Mouse (Mus musculus) liver (tissue): ENCODE measurements at regions not wholly inside any gene's neighbourhood (a gene's known extent, or its start where the extent isn't known, plus 50 kb on each side); places are given as distances from the start of the nearest gene placed in this dataset.

ENCODE experiments used
- DNase-seq: peaks from one replicate; pipeline ENCODE4 v3.0.0-alpha.2; 2020; ENCODE audit warnings: mixed read lengths

DNA sequence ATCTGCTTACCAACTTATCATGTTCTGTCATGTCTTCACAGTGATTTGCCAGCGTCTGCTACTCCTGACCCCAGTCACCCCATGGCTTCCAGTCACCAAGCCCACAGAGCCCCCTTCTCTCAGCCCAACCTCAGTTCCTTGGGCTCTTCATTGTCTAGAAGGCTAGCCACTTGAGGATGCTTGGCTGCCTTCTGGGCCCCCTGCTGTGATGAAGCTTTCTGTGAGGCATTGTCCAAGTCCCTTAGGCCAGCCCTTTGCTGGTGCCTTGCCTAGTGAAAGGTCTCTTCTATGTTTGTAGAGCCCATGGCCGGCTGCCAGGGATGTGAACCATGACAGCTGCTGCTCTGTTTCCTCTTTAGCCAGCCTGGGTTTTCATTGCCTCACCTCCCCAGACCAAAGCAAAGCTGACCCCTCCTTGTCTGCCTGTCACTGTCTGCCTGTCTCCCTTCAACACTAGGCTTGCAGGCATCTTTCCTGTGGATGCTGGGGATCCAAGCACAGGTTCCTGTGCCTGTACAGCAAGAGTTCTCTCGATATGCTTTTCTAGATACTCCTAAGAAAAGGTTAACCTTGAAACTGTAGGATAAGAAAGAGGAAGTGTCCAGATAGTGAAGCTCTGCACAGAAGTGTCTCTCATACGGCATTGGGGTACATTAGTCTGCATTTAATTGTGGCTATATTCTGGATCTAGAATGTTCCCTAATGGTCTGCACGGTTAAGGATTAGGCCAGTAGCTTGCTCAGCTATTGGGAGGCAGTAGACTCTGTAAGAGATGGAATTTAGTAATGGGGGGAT is 149.5 kb downstream of the Qrsl1 start:
- DNase-seq, result peak; percentile 52

DNA sequence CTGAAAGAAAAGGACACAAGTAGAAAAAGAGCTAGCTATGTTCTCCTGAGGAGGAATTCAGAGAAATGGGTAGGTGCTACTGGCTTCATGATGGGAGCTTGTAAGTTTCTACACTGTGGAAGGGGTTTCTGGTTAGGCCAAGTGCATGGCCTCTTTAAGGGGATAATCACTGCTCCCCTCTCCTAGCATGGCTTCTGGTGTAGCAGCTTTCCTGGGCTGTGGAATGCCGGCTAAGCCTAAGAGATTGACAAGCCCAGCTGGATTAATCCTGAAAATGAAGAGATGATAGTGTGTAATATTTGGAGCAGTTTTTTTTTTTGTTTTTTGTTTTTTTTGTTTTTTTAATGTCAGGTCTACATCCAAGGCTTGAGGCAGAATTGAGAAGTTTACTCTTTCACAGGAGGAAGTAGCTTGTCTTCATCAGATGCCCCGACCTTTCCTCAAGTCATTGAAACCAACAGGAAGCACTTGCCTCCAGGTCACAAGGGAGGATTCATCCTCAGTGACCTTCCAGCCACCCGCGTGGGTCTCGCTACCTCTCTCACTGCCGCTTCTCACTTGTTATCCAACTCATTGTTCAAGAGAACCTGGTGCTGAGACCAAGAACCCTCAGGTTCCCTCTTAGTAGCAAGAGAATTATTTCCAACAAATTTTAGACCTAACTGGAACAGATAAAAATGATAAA is 144.5 kb downstream of the Qrsl1 start:
- DNase-seq, result no peak

DNA sequence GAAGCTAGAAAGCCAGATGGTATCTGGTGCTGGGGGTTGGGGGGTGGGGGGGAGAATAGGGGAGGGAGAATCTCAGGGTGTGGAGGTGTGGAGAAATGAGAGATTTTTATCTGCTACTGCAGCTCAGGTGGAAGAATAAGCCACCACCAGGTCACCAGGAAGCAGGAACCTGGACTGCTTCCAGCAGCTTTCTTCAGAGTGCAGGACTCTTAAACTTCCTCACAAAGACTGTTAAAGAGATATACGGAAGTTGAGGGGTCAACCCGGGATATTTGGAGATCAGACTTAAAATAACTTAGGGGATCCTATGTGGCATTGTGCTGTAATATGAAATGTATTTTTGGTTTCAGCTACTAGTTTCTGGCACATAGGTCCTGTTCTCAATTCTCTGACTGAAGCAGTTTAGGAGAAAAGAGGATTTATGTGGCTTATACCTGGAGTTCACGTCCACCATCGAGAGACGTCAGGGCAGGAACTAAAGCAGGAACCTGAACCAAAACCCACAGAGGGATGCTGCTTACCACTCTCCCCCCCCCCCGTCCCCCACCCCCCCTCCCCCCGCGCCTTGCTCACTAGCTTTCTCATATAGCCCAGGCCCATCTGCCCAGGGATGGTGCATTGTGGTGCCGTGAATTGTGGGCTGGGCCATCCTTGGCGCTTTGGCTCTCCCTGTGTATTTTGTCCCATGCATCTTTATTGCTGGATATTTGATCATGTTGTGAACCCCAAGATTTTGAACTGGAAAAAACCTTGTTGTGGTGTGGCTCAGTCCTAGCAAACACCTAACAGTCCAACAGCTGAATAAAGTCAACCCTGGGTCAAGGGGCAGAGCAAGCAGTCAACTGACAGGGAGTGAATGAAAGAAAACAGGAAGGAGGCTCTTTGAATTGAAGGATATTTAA is 143.2 kb downstream of the Qrsl1 start:
- no peak for DNase-seq

DNA sequence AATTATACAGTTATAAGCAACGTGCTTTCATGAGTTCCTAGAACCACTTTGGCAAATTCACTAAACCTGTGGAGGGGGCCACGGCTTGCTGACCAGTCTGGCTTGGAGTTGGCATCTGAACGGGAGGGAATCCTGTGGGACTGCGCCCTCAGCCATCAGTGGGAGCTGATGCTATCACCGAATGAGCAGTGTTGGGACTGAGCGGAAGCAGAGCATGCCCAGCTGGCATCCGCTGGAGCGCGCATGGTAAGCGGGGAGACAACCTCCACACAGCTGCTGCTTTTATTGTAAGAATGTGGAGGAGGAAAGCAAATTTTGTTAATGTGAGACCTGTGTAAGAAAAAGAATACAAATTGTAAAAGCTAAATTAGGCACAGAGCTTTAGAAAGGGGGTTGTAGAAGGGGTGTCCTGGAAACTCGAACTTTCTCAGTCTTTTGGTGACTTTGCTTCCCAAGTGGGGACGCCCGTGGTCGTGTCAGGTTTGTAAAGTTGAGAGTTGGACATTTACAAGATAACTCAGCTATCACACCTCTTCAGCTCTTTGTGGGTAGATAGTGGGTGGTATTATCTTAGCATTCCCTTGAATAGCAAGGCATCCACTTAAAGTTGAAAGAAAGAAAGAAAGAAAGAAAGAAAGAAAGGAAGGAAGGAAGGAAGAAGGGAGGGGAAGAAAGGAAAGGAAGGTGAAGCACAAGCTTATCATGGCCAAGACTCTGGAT is 142.2 kb downstream of the Qrsl1 start:
- no peak for DNase-seq

DNA sequence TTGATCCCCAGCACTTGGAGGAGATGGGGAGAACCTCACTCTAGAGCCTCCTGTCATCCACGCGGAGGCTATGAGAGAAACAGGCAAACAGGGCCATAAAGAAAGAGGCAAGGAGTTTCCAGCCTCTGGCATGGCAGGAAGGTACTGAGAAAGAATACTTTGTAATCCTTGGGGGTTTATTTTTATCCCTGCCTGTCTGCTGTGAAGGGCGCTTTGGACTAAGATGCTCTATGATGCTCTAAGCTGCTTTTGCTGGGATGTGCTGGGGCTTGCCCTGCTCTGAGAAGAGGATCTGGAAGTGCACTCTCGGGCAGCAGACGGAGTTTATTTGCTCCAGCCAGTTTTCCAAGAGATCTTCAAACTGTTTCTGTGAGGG is 141.7 kb downstream of the Qrsl1 start:
- DNase-seq, result no peak

DNA sequence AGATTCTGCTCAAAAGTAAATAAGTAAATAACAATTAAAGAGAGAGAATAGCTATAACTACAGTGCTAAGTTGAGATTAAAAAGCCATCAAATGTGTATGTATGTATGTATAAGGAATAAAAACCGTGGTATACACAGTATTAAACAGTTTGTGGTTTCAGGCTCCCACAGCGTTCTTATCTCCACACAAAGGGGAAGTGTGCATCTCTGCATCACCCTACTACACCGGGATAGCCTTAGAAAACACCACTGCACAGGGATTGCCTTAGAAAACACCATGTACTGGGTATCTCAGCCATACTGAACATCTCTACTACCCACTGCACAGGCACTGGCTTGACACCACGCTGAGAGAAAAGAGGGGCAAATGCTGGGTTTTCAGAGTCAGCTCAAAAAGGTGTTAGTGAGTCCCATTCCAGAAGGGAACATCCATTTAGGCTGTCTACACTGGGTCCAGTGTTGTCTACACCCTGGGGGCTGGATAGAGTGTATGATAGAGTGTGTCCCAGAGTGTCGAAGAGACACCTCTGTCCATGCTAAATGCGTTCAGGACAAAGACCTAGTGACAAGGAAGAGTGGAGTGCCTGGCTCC is 139.5 kb downstream of the Qrsl1 start:
- DNase-seq, result no peak

DNA sequence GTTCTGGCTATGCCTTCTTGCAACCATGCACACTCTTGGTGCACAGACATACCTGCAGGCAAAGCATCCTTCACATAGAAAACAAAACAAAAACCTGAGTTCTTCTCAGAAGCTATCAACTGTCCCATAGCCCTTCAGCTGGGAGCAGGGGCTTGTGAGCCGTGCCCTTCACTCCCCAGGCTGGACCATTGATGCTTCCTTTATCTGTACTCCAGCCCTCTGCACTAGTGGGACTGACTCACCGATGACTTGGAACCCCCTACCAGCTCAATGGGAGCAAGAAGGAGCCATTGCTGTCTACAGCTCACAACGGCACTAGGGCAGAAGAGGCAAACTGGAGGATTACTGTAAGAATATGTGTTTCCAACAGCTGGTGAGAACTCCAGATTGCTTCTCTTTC is 137.0 kb downstream of the Qrsl1 start:
- no peak for DNase-seq

DNA sequence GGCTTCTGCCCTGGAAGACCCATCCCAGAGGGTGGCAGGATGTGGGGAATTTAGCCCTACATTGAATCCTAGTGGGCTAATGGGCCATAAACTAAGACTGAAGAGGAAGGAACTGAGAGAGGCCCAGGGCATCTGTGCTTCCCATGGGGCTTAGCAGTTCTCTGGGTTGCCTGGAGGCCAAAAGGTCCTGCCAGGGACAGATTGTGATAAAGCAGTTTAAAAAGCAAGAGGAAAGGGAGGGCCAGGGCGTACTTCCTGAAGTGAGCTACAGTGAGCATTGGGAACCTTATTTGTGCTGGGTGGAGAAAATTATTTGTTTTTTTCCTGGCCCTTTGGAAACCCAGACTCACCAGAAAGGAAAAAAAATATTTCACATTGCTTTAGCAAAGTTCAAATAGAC is 136.3 kb downstream of the Qrsl1 start:
- DNase-seq, result peak; percentile 77

DNA sequence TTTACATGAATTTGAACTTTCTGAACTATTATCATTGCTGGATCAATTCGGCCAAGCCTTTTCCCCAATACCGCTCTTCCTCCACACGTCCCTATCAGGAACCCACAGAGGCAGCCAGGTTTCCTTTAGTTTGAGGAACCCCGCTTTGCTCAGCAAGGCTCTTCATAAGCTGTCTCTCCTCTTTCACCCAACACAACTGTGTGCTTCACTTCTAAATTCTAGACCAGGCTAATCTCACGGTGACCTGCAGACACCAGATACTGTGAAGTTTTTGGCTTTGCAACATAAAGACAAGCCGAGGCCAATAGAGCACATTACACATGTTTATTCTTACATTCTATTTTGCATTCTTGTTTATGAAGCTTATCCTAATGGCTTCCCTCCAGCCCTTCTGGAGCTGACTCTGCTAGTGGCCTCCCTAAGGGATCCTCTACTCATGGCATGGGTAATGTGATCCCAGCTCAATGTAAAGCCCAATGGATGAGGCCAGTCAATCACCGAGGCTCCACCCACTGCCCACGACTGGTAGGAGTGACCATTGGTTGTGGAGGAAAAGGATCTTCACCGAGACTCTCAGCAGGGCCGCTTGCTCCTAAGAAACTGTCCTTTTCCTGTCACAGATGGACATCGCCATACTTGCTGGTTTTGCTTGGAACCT is 135.6 kb downstream of the Qrsl1 start:
- peak; percentile 65 for DNase-seq

DNA sequence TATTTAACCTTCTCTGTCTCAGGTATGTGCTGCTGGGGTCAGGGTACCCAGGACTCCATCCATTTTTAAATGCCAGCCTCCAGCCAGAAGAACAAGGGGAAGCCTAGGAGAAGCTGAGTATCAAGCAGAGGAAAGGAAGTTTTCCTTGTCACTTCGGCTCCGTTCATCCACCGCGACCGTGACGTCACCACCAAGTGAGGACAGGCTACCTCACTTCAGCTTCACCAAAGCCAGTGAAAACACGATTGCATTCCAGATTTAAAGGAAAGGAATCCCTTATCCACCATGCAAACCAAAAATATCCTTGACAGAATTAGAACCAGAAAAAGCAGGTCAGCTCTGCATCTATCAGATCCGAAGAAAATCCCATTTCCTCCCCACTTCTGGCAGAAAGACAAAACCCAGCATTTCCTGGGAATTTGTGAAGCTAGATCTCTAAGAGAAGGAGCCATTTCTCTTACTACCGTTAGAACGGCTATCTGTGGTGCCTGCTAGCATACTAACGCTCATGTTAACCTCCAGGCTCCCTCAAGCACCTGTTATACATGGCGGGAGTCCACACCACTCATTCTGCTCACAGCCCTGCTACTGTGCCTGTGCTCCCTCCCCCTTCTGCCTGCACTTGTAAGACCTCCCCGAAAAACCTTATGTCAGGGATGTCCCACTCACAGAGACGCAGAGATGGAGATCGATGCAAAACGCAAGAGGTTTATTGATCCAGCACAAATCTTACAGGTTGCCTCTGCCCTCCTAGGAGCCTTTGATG is 133.4 kb downstream of the Qrsl1 start:
- DNase-seq, result no peak

DNA sequence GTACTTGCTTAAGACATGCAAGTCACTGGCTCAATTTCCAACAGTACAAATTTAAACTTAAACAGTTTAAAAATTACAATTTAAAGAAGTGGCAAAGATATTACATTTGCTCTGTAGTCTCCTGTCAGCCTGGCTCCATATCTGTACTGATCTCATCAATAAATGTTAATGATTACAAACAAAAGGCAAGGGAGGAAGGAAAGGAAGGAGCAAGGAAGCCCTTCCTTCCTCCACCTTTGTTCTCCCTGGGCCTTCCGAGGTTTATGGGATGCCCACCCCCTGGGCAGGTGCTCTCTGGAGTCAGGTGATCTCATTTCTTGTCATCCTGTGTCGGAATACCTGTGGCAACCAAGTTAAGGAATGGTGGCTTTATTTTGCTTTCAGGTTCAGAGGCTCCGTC is 132.5 kb downstream of the Qrsl1 start:
- no peak for DNase-seq

DNA sequence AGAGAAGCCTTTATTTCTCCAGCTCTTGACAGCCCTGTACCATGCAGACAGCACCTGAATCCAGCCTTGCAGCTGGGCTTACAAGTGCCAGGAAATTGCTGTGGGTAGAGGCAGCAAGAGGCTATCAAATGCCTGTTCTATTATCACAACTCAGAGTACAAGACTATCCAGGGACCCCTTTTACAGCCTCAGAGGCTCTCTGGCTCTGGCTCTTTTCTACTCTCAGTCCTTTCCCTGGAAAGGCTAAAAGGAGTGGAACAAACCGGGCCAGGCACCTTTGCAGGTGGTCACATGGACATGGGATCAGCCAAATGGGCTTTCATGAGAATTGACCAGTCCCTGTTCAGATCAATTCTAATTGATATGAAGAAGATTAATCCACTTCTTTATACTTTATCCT is 125.7 kb downstream of the Qrsl1 start:
- no peak for DNase-seq

DNA sequence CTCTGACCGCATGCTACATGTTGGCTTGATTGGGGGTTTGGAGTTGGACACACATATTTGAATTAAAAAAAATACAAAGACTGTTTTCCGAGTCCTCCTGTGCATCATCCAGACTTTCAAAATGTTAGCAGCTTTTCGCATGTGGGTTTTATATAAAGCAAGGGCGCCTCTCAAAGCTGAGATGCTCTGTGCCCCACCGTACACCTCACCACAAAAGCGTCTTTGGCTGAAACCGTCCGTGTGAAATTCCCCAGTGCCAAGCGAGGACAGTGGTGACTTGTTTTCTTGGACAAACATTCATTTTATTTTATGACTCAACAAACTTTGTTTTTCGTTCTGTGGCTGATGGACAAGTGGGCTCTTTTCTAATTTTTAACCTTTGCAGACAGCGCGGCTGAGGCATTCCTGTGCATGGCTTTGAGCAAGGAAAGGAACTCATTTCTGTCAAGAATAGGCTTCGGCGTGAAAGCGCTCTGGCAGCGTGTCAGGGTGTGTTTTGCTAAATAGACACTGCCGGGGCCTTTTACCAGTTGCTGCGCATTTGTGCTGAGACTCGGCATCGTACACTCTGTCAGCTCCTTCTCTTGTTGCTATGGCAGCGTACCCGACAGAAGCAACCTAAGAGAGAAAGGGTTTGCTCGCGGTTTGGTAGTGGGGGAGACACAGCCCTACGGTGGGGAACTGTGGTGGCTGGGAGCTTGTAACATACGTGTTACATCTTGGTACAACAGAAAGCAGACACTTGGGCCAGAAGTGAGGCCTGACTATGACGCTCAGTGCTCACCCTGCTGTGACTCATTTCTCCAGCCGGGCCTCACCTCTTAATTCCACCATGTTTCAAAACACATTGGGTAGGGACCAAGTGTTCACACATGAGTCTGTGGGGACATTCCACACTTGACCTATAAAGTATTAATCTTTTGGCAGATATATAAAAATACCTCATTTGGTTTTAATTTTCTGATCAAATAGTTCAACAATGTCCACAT is 123.6 kb downstream of the Qrsl1 start:
- no peak for DNase-seq

DNA sequence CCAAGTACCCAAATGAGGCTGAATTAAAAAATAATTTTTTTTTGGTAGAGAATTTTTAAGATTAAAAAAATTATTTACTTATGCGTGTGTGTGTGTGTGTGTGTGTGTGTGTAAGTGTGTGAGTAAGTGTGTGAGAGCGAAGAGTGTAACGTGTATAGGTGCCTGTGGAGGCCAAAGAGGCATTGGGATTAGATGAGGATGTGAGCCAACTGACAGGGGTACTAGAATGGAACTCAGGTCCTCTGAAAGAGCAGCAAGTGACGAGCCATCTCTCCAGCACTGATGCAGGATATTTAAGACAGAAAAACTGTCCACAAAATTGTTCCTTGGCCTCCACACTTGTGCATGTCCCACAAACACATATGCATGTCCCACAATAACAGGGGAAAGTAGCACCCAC is 121.0 kb downstream of the Qrsl1 start:
- DNase-seq, result no peak

DNA sequence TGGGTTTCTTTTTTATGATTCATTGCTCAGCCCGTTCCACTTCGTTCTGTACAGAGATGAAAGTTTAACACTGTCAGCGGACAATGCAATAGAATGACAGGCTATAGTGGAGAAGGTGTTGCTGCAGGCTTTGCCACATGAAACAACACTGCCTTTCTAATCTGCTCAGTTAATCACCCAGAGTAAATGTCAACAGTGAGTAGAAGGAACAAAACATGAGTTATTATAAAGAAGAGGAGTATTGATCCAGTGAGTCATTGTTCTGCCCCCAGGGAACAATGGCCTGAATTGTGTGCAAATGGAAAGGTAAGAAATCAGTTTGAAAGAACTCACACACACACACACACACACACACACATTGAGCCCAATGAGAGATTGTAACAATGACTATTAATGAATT is 118.2 kb downstream of the Qrsl1 start:
- DNase-seq, result no peak

DNA sequence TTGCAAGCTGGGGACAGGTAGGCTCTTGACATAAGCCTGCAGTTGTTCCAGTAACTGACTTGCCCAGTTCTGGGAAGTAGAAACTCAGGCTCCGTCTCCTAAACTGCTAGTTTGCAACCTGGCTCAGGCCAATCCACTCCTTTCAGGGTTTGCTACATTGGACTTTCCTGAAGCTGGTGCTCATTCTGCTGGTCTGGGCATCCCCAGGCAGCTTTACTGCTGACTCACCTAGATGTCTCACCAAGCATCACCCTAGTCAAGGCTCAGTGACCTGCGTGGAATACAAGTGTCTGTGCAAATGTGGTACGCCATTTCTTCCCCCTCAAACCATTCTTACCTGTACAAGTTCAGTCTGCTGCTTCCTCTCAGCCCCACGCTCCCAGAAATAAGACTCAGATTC is 110.8 kb downstream of the Qrsl1 start:
- peak; percentile 72 for DNase-seq

DNA sequence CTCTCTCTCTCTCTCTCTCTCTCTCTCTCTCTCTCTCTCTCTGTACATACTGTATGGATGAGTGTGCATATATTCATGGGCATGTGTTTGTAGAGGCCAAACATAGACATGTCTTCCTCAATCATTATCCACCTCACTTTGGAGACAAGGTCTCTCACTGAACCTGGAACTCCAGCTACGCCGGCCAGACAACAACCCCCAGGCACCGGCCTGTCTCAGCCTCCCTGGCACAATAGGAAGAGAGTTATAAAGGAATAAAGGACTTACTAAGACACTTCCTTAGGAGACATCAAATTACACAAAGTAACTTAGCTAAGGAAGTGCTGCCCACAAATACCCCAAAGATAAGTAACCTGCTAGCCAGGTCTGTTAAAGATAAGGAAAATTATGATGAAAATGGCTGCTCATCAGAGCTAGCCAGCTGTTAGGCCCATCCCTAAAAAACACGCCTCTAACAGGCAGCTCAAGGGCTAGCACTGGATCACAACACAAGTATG is 110.0 kb downstream of the Qrsl1 start:
- peak; percentile 72 for DNase-seq

DNA sequence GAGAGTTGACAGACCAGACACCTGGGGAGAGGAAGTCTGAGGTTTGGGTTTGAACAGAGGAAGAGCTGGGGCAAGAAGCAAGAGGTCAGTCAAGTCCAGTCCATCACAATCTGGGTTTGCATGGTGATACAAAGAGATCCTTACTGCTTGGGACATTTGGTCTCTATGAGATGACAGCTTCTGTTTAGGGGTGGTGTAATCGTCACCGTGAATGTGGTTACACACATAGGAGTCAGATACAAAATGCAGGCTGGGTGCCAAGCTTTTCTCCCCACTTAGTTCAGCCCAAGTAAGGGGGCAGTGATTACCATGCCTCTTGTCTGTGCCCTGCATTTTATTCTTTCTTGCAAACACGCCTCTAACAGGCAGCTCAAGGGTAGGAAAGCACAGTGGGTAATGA is 108.9 kb downstream of the Qrsl1 start:
- DNase-seq, result no peak

DNA sequence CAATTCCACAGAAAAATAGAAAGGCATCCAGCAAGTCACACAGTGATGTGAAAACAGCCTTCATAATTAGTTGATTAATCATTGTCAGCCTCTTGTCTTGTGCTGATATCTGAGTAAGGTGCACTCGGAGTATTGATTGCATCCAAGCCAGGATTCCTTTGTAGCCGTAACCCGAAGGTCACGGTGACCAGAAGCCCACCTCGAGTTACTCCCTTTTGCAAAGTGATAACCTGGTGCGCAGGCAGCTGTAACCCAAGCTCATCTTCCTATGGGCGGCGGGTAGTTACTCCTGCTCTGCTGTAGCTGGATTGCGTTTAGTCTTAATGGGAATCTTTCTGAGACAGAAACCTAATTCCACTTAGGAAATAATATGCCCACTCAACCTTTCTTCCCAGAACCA is 107.0 kb downstream of the Qrsl1 start:
- DNase-seq, result no peak

DNA sequence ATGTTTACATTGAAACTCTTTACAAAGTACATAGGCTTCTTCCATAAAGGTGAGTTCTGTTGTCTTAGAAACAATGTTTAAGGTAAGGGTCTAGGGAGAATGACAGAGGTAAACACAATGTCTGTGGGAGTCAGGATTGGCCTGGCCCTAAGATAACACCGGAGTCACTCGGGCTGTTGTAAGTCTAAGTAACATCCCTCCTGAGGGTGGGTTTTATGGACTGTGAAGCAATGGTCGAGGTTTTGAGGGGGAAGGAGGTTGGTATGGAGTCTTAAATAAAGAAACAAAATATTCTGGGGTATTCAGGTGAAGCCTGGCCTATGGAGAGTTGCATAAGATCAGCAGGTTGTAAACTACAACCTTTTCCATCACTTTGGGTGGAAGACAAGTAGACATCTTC is 101.5 kb downstream of the Qrsl1 start:
- DNase-seq, result no peak
